Mouse (Mus musculus): ENCODE results near the gene Serbp1. TPM values are rescaled to one million over a fixed set of nuclear protein-coding genes. Genes with fewer than 3 reads are reported as not detected.

Serbp1 gene
- polyA plus RNA-seq, 1 experiment from 2014 or later = 501 TPM

DNA sequence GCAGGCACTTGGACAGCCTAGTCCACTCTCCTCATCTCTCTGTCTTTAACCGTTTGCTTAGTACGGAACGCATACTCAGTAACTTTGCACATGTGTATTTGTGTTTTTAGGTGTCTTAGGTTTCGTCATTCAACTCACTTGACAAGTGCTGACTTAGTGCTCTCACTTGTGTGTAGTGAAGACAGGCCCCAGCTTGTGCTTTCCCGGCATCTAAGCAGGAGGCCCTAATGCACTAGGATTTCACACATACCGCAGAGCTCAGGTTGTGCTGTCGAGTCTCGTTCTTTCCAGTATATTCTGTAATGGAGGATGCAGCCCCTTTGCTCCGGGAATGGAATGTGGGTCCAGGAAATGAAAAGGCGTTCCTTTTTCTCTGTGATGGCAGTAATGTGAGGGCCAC lies 65.2 kb downstream of the Serbp1 start:
- no peak for ATAC-seq (ENCODE audit: insufficient number of reproducible peaks, insufficient read depth, low FRiP score, low TSS enrichment, low read depth)
- no peaks in the 10 kb centered on the region for H3K36me3 ChIP-seq
- no peaks in the 10 kb centered on the region for H3K9me3 ChIP-seq
- no peak overlapping the region for H3K27ac ChIP-seq
- no peak overlapping the region for H3K9ac ChIP-seq (replicated peaks)
- H3K27me3 ChIP-seq = no peaks in the 10 kb centered on the region
- WGBS = 74% methylated on average over 10 of the region's 10 CpGs
- no peak overlapping the region for H3K4me3 ChIP-seq (replicated peaks)
- no peak overlapping the region for H3K4me2 ChIP-seq
- no peaks in the 10 kb centered on the region for H3K4me1 ChIP-seq (replicated peaks)

DNA sequence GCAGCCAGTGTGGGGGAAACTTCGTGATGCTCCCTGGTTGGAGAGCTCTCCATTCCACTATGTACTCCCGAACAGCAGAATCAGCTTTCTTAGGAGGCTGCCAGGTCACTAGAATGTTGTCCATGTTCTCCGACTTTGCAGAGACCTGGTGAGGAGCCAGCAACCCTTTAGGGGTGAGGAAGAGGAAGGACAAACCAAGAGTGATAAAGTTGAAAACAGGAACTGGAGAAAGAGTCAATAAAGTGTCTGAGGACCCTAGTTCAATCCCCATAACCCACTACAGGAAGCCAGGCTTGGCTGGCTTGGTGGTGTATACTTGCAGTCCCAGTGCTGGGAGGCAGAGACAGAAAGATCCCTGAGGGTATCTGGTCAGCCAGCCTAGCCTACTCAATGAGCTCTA lies 71.0 kb downstream of the Serbp1 start:
- Histone ChIP-seq H3K27me3 (no peaks in the 10 kb centered on the region), H3K9ac (replicated peaks) (no peak overlapping the region), H3K27ac (no peak overlapping the region), H3K36me3 (no peaks in the 10 kb centered on the region), H3K4me2 (no peak overlapping the region), H3K4me1 (replicated peaks) (no peaks in the 10 kb centered on the region), H3K9me3 (no peaks in the 10 kb centered on the region), H3K4me3 (replicated peaks) (no peak overlapping the region)
- ATAC-seq (ENCODE audit: insufficient number of reproducible peaks, insufficient read depth, low FRiP score, low TSS enrichment, low read depth) = no peak
- WGBS = 84% methylated on average over 3 of the region's 3 CpGs

DNA sequence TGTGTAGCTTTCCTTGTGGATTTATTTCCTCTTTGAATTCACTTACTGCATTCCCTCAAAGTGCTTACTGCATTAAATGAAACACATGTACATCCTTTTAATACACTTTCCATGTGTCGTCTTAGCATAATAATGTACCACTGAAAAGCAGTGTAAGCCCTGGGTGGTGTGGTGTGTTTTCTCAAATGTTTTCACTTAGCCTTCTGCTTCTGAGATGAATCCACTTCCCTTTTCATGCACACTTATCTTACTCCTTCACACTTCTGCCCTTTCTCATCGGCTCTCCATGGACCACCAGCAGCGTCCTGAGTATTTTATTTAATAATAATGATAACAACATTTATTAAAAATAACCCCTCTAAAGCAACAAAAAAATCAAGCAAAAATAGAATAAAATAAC lies 71.8 kb downstream of the Serbp1 start:
- Histone ChIP-seq H3K9me3 (no peaks in the 10 kb centered on the region), H3K4me3 (replicated peaks) (no peak overlapping the region), H3K36me3 (no peaks in the 10 kb centered on the region), H3K27me3 (no peaks in the 10 kb centered on the region), H3K4me2 (no peak overlapping the region), H3K9ac (replicated peaks) (no peak overlapping the region), H3K4me1 (replicated peaks) (no peaks in the 10 kb centered on the region), H3K27ac (no peak overlapping the region)
- 86% methylated on average over 3 of the region's 3 CpGs for WGBS
- no peak for ATAC-seq (ENCODE audit: insufficient number of reproducible peaks, insufficient read depth, low FRiP score, low TSS enrichment, low read depth)

DNA sequence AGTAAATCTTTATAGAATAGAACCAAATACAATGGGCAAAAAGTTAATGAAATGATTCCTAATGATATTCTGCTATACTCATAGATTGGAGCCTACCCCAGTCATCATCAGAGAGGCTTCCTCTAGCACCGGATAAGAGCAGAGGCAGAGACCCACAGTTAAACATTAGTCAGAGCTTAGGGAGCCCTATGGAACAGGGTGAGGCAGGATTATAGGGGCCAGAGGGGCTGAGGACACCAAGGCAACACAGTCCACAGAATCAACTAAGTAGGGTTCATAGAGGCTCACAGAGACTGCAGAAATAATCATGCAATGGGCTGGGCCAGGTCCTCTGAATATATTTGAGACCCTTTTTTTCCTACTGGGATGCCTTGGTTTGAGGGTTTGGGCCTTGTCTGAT lies 76.7 kb downstream of the Serbp1 start:
- H3K9me3 ChIP-seq = no peaks in the 10 kb centered on the region
- no peak for ATAC-seq (ENCODE audit: insufficient number of reproducible peaks, insufficient read depth, low FRiP score, low TSS enrichment, low read depth)
- H3K27ac ChIP-seq = no peak overlapping the region
- H3K4me2 ChIP-seq = no peak overlapping the region
- no peak overlapping the region for H3K4me3 ChIP-seq (replicated peaks)
- WGBS = 71% methylated on average over 1 of the region's 1 CpGs
- H3K36me3 ChIP-seq = no peaks in the 10 kb centered on the region
- no peaks in the 10 kb centered on the region for H3K4me1 ChIP-seq (replicated peaks)
- no peak overlapping the region for H3K9ac ChIP-seq (replicated peaks)
- no peaks in the 10 kb centered on the region for H3K27me3 ChIP-seq

DNA sequence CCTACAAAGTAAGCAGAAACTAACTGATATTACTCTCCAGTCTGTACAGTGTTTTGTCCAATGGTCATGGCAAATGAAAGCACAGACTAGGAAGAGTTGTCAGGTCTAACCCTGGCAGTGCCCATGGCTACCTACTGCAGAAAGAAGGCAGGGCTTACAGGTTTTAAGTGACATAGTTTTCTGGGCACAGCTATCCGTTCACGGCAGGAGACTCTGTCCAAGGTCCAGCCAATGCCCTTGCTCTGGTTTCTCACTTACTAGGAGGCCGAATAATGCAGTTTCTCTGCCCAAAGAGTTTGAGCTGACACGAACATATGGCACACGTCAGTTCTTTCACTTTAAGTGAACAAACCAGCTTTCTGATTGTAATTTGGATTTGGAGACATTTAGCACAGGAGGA lies 79.1 kb downstream of the Serbp1 start:
- Histone ChIP-seq H3K4me2 (no peak overlapping the region), H3K27ac (no peak overlapping the region), H3K4me1 (replicated peaks) (no peaks in the 10 kb centered on the region), H3K36me3 (no peaks in the 10 kb centered on the region), H3K9me3 (no peaks in the 10 kb centered on the region), H3K4me3 (replicated peaks) (no peak overlapping the region), H3K9ac (replicated peaks) (no peak overlapping the region), H3K27me3 (no peaks in the 10 kb centered on the region)
- 63% methylated on average over 5 of the region's 5 CpGs for WGBS
- ATAC-seq (ENCODE audit: insufficient number of reproducible peaks, insufficient read depth, low FRiP score, low TSS enrichment, low read depth) = no peak

DNA sequence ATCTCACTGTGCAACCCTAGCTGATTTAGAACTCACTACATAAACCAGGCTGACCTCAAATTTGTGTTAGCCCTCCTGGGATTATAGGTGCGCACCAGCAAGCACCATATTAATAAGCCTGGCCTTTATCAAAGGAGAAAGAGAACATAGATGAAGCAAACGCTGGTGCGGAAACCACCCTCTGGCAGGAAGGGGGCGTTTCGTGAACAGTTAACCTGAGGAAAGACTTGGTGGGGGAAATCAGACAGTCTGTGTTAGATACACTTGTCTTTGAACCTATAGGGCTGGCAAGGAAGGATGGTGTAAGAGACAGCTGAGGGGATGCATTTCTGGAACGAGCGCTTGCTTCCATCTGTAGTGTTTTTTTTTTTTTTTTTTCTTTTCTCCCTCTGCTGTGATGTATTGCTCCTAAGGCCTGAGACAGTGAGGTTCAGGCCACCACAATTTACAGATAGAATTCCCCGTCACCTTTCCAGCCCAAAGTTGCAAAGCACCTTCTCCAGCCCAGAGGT lies 79.9 kb downstream of the Serbp1 start:
- H3K27ac ChIP-seq = no peak overlapping the region
- H3K4me3 ChIP-seq (replicated peaks) = no peak overlapping the region
- no peaks in the 10 kb centered on the region for H3K27me3 ChIP-seq
- H3K36me3 ChIP-seq = no peaks in the 10 kb centered on the region
- WGBS = 79% methylated on average over 8 of the region's 8 CpGs
- no peaks in the 10 kb centered on the region for H3K9me3 ChIP-seq
- H3K9ac ChIP-seq (replicated peaks) = no peak overlapping the region
- no peak for ATAC-seq (ENCODE audit: insufficient number of reproducible peaks, insufficient read depth, low FRiP score, low TSS enrichment, low read depth)
- H3K4me2 ChIP-seq = no peak overlapping the region
- no peaks in the 10 kb centered on the region for H3K4me1 ChIP-seq (replicated peaks)

DNA sequence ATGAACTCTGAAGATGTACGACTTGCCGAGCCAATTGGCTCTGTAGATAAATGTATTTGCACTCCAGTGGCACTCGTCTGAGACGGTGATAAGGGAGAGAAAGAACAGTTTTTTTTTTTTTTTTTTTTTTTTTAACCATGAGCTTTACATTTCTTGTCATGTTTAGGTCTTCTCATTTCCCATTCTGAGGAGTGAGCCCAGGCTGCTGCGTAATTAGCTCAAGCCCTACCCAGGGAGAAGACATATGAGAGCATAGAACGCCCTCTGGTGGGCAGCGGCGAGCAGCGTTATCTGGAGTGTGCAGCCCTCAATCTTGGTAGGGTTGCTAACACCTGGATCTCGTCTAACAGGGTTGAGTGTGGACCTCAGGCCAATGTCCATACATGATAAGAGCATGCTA lies 80.5 kb downstream of the Serbp1 start:
- H3K4me1 ChIP-seq (replicated peaks) = no peaks in the 10 kb centered on the region
- H3K27ac ChIP-seq = no peak overlapping the region

DNA sequence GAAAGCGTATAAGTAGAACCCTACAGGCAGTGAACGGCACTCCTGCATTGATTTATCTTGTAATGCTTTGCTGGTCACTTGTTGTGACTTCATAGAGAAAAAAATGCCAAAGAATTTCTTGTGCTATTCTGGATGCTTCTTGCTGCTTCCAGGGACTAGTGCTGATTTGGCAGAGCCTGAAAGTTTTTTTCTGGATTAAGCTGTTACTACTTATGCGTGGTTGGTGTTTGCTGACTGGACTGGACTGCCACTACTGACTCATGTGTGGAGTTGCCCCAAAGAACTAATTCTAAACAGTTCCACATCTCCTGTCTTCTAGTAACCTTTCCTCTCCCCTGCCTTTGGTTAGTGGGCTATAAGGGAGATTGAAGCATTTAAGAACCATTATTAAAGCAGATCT lies 85.8 kb downstream of the Serbp1 start:
- no peaks in the 10 kb centered on the region for H3K27me3 ChIP-seq
- no peak for ATAC-seq (ENCODE audit: insufficient number of reproducible peaks, insufficient read depth, low FRiP score, low TSS enrichment, low read depth)
- no peak overlapping the region for H3K4me3 ChIP-seq (replicated peaks)
- no peaks in the 10 kb centered on the region for H3K4me1 ChIP-seq (replicated peaks)
- no peaks in the 10 kb centered on the region for H3K9me3 ChIP-seq
- H3K9ac ChIP-seq (replicated peaks) = no peak overlapping the region
- no peaks in the 10 kb centered on the region for H3K36me3 ChIP-seq
- WGBS = 88% methylated on average over 3 of the region's 3 CpGs
- H3K27ac ChIP-seq = no peak overlapping the region
- no peak overlapping the region for H3K4me2 ChIP-seq

More for the DNA sequence above, 80.5 kb downstream of the Serbp1 start:
- Histone ChIP-seq H3K36me3 (no peaks in the 10 kb centered on the region), H3K4me3 (replicated peaks) (no peak overlapping the region), H3K4me2 (no peak overlapping the region), H3K27me3 (no peaks in the 10 kb centered on the region), H3K9ac (replicated peaks) (no peak overlapping the region), H3K9me3 (no peaks in the 10 kb centered on the region)
- 34% methylated on average over 10 of the region's 10 CpGs for WGBS
- ATAC-seq (ENCODE audit: insufficient number of reproducible peaks, insufficient read depth, low FRiP score, low TSS enrichment, low read depth) = no peak

DNA sequence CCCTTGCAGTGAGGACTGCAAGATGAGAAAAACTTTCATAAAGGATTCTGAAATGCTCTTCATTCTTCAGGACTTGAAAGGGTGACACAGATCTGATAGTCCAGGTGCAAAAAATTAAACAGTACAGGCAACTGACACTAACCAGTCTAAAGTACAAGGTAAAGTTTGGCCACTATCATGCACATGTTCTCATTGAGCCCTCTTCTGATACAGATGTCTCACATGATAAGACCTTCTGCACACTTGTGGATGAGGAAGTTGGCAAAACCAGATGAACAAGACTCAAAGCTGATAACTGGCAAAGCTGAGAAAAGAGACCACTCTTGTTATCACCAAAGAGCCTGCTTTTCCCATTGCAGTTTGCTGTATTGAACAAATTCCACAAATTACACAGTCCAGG lies 100.0 kb downstream of the Serbp1 start:
- no peaks in the 10 kb centered on the region for H3K4me1 ChIP-seq (replicated peaks)
- H3K4me3 ChIP-seq (replicated peaks) = no peak overlapping the region
- no peak for ATAC-seq (ENCODE audit: insufficient number of reproducible peaks, insufficient read depth, low FRiP score, low TSS enrichment, low read depth)
- no peaks in the 10 kb centered on the region for H3K36me3 ChIP-seq
- H3K4me2 ChIP-seq = no peak overlapping the region
- H3K9me3 ChIP-seq = no peaks in the 10 kb centered on the region
- H3K27me3 ChIP-seq = no peaks in the 10 kb centered on the region
- no peak overlapping the region for H3K27ac ChIP-seq
- no peak overlapping the region for H3K9ac ChIP-seq (replicated peaks)

DNA sequence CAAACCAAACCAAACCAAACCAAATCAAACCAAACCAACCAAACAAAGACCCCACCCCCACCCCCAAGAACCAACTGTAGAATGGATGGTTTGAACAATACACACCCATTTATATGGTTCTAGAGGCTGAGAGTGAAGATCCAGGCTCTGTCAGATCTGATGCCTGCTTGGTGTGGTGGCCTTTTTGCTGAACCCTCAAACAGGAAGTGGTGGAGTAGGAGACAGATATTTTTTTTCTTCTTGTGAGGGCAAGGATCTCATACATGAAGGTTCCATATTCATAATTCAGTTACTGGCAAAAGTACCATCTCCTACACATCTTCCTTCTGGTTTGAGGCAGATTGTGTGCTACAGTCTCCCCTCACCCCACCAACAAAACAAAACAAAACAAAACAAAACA lies 101.5 kb downstream of the Serbp1 start:
- Histone ChIP-seq H3K9me3 (no peaks in the 10 kb centered on the region), H3K27ac (no peak overlapping the region), H3K27me3 (no peaks in the 10 kb centered on the region), H3K4me1 (replicated peaks) (no peaks in the 10 kb centered on the region), H3K4me3 (replicated peaks) (no peak overlapping the region), H3K9ac (replicated peaks) (no peak overlapping the region), H3K4me2 (no peak overlapping the region), H3K36me3 (no peaks in the 10 kb centered on the region)
- no peak for ATAC-seq (ENCODE audit: insufficient number of reproducible peaks, insufficient read depth, low FRiP score, low TSS enrichment, low read depth)

Measured in limb, embryonic 12.5 days (tissue).